Mouse (Mus musculus) cortical plate, adult 2 months (tissue): ENCODE data around the gene Rheb.

Experiments
- CTCF ChIP-seq: fragments of 200-500 bp; IDR thresholded peaks from 2 replicates; pipeline ENCODE4 v1.5.1; 2011; ENCODE audit warnings: mild to moderate bottlenecking, control low read depth, low read length; ENCODE audit not compliant: insufficient read depth; ENCODE audit errors: extremely low read depth
- POLR2A ChIP-seq: fragments of 200-500 bp; IDR thresholded peaks from 2 replicates; pipeline ENCODE4 v1.6.1; 2011; ENCODE audit warnings: mild to moderate bottlenecking, low read length, control low read depth; ENCODE audit not compliant: insufficient read depth; ENCODE audit errors: extremely low read depth

DNA sequence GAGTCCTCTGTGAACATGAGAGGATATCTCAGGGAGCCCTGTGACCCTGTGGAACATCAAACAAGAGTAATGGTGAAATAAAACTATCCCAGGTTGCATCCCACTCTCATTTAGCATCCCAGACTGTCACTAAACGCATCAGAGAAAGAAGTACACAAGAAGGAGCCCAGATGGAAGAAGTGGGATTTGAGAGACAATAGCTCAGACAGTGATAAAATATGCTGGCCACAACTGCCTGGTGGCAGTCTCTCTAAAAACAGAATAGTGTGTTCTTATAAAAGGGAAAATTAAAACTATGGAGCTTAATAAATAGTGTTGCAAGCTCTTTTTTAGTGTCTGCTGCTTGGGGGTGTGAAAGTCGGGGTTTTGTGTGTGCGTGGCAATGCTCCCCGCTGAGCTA is 59.5 kb downstream of the Rheb start:
- no peak for TF ChIP-seq POLR2A
- no peak for TF ChIP-seq CTCF
